Mouse (Mus musculus) liver, embryonic 12.5 days (tissue): ENCODE data around the gene Zfp143. TPM values are rescaled to one million over a fixed set of nuclear protein-coding genes. Genes with fewer than 3 reads are reported as not detected.

Source experiments
- ATAC-seq: fragments of 200-750 bp; cut with Nextera tagmentation; 2 replicates; pipeline ENCODE4 v1.8.0; 2017; ENCODE audit warnings: moderate number of reproducible peaks, mild to moderate bottlenecking, moderate library complexity
- H3K27ac ChIP-seq: fragments of 300-500 bp; sonication (generic); 2 replicates; pipeline ENCODE4 v1.5.1; 2016; ENCODE audit warnings: mild to moderate bottlenecking
- H3K27me3 ChIP-seq: fragments of 300-500 bp; sonication (generic); replicated peaks from 2 replicates; pipeline ENCODE4 v1.6.1; 2016; ENCODE audit warnings: mild to moderate bottlenecking, moderate library complexity
- H3K36me3 ChIP-seq: fragments of 300-500 bp; sonication (generic); 2 replicates; pipeline ENCODE4 v1.6.1; 2016; ENCODE audit warnings: mild to moderate bottlenecking, moderate library complexity
- H3K4me1 ChIP-seq: fragments of 300-500 bp; sonication (generic); 2 replicates; pipeline ENCODE4 v1.6.1; 2016
- H3K4me2 ChIP-seq: fragments of 300-500 bp; sonication (generic); 2 replicates; pipeline ENCODE4 v1.6.1; 2016; ENCODE audit warnings: mild to moderate bottlenecking, moderate library complexity
- H3K4me3 ChIP-seq: fragments of 300-500 bp; sonication (generic); 2 replicates; pipeline ENCODE4 v1.5.1; 2016; ENCODE audit warnings: mild to moderate bottlenecking, moderate library complexity
- H3K9ac ChIP-seq: fragments of 300-500 bp; sonication (generic); 2 replicates; pipeline ENCODE4 v1.6.1; 2016; ENCODE audit warnings: mild to moderate bottlenecking, moderate library complexity
- H3K9me3 ChIP-seq: fragments of 300-500 bp; sonication (generic); replicated peaks from 2 replicates; pipeline ENCODE4 v1.6.1; 2016; ENCODE audit warnings: mild to moderate bottlenecking, moderate library complexity
- WGBS: fragments of 180-500 bp; shearing (Covaris S2); methylation state at CpG from one replicate; pipeline ENCODE4 v1.1.7; 2016; ENCODE audit not compliant: insufficient replicate concordance; 5-methylcytosine and 5-hydroxymethylcytosine counted together
- polyA plus RNA-seq: library from polyadenylated mRNA; unstranded; fragments of >200 nt; fragmentation: Nextera tagmentation; extraction: Ambion mirVana; gene quantifications from 2 replicates; pipeline ENCODE4 v1.2.1, GENCODE M21; 2016

Zfp143 gene
- polyA plus RNA-seq, 1 experiment from 2014 or later = 14.2 TPM

GRCm38 (mm10) chr7:110060106-110060668, 830 bp upstream of the Zfp143 start:
- peak overlapping the region; percentile 84 for H3K4me3 ChIP-seq
- H3K27me3 ChIP-seq = no peaks in the 10 kb centered on the region
- WGBS = 15% methylated on average over 5 of the region's 5 CpGs
- peak overlapping the region; percentile 76 for H3K4me2 ChIP-seq
- H3K9ac ChIP-seq = peak overlapping the region; percentile 93
- no peaks in the 10 kb centered on the region for H3K9me3 ChIP-seq
- ATAC-seq = no peak
- peak overlapping the region; percentile 97 for H3K27ac ChIP-seq
- peaks cover 34% of the 10 kb centered on the region for H3K4me1 ChIP-seq
- peaks cover 48% of the 10 kb centered on the region for H3K36me3 ChIP-seq

DNA sequence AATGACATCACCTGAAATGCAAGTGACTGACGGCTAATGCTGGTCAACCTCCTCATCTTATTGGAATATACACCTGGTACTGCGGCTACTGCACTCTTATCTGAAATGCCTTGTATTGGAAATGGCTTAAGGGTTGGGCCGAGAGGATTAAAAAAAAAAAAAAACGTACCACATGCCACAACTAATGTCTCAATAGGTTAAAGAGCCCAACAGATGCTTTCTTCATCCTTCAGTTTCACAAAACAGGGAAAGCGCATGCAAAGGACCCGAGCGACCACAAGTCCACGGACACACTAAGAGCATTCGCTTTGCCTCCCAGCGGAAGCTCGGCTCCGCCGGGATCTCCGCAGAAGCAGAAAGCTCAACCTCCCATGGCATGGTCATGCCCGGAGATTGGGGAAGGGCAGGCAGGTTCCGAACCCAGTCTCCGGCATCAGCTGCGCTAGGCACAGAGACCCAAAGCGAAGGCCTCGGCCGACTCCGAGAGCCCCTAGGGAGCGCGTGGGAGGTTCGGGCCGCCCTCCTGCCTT, 283 bp upstream of the Zfp143 start:
- H3K27me3 ChIP-seq = no peaks in the 10 kb centered on the region
- peaks cover 37% of the 10 kb centered on the region for H3K4me1 ChIP-seq
- peaks cover 43% of the 10 kb centered on the region for H3K36me3 ChIP-seq
- WGBS = 1% methylated on average over 26 of the region's 26 CpGs
- H3K9me3 ChIP-seq = no peaks in the 10 kb centered on the region
- peak overlapping the region; percentile 76 for H3K4me2 ChIP-seq
- peak; percentile 10; the same call in 1 of the 2 replicates for ATAC-seq
- H3K4me3 ChIP-seq = peak overlapping the region; percentile 84
- peak overlapping the region; percentile 93 for H3K9ac ChIP-seq
- peak overlapping the region; percentile 97 for H3K27ac ChIP-seq

DNA sequence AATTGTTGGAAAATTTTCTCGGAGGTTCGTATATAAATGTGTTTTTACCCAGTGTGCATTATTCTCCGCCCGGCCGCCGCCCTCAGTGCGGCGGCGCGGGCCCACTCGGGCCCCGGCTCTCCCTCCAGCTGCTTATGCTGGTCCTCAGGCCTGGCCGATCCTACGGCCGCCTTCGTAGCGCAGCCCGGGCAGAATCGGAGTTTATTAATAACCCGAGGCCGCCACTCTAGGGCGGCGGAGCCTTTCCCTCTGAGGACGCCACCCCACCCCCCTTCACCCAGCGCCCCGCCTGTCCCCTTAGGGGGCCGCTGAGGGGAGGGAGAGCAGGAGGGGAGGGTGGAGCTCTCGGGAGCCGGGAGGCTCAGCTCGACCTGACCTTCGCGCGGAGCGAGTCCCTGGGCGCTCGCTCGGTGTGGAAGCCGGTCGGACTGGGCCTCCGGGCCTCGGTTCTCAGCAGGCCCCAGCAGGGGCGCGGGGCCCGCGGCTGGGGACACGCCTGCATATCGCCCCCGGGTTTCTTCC, 796 bp downstream of the Zfp143 start:
- 3% methylated on average over 47 of the region's 48 CpGs for WGBS
- peak overlapping the region; percentile 74 for H3K4me2 ChIP-seq
- H3K4me1 ChIP-seq = peaks cover 37% of the 10 kb centered on the region
- peak; percentile 83 for ATAC-seq
- peak overlapping the region; percentile 93 for H3K9ac ChIP-seq
- no peaks in the 10 kb centered on the region for H3K27me3 ChIP-seq
- H3K27ac ChIP-seq = peak overlapping the region; percentile 100
- peaks cover 46% of the 10 kb centered on the region for H3K36me3 ChIP-seq
- H3K4me3 ChIP-seq = peak overlapping the region; percentile 84
- no peaks in the 10 kb centered on the region for H3K9me3 ChIP-seq

- ATAC-seq = no peak
- Histone ChIP-seq H3K27me3 (no peaks in the 10 kb centered on the region), H3K9me3 (no peaks in the 10 kb centered on the region), H3K36me3 (peaks cover 49% of the 10 kb centered on the region), H3K27ac (0 out of 2 replicates have a peak overlapping the region, but pooled peaks have one; percentile 100), H3K9ac (no peak overlapping the region), H3K4me1 (peaks cover 42% of the 10 kb centered on the region), H3K4me2 (peak overlapping the region; percentile 74), H3K4me3 (no peak overlapping the region)
- 92% methylated on average over 9 of the region's 9 CpGs for WGBS
Observed at GRCm38 (mm10) chr7:110063731-110064130, 2.7 kb downstream of the Zfp143 start.

GRCm38 (mm10) chr7:110069070-110069469, 8.1 kb downstream of the Zfp143 start:
- Histone ChIP-seq H3K27ac (no peak overlapping the region), H3K4me1 (peaks cover 16% of the 10 kb centered on the region), H3K9ac (no peak overlapping the region), H3K4me3 (no peak overlapping the region), H3K9me3 (no peaks in the 10 kb centered on the region), H3K27me3 (no peaks in the 10 kb centered on the region), H3K4me2 (no peak overlapping the region), H3K36me3 (peaks cover 80% of the 10 kb centered on the region)
- WGBS = 78% methylated on average over 2 of the region's 2 CpGs
- no peak for ATAC-seq

GRCm38 (mm10) chr7:110078168-110078567, 17.2 kb downstream of the Zfp143 start:
- Histone ChIP-seq H3K27me3 (no peaks in the 10 kb centered on the region), H3K4me1 (no peaks in the 10 kb centered on the region), H3K36me3 (peaks cover 99% of the 10 kb centered on the region), H3K4me2 (no peak overlapping the region), H3K9ac (no peak overlapping the region), H3K9me3 (no peaks in the 10 kb centered on the region), H3K4me3 (no peak overlapping the region), H3K27ac (no peak overlapping the region)
- no peak for ATAC-seq
- 73% methylated on average over 5 of the region's 5 CpGs for WGBS

- Histone ChIP-seq H3K9me3 (no peaks in the 10 kb centered on the region), H3K4me1 (peaks cover 4% of the 10 kb centered on the region; the same call in 1 of the 2 replicates), H3K27ac (no peak overlapping the region), H3K4me2 (no peak overlapping the region), H3K36me3 (peaks cover 99% of the 10 kb centered on the region), H3K9ac (no peak overlapping the region), H3K4me3 (no peak overlapping the region), H3K27me3 (no peaks in the 10 kb centered on the region)
- ATAC-seq = no peak
- WGBS = 64% methylated on average over 13 of the region's 13 CpGs
Observed at GRCm38 (mm10) chr7:110083386-110084165, 22.6 kb downstream of the Zfp143 start.

GRCm38 (mm10) chr7:110085217-110085616, 24.2 kb downstream of the Zfp143 start:
- peaks cover 99% of the 10 kb centered on the region for H3K36me3 ChIP-seq
- 0 out of 2 replicates have a peak, but pooled peaks have one; percentile 30 for ATAC-seq
- no peak overlapping the region for H3K9ac ChIP-seq
- no peak overlapping the region for H3K27ac ChIP-seq
- H3K4me3 ChIP-seq = no peak overlapping the region
- no peaks in the 10 kb centered on the region for H3K27me3 ChIP-seq
- H3K4me2 ChIP-seq = no peak overlapping the region
- H3K9me3 ChIP-seq = no peaks in the 10 kb centered on the region
- peaks cover 4% of the 10 kb centered on the region; the same call in 1 of the 2 replicates for H3K4me1 ChIP-seq

- H3K4me2 ChIP-seq = no peak overlapping the region
- no peaks in the 10 kb centered on the region for H3K27me3 ChIP-seq
- peak; percentile 67 for ATAC-seq
- whole genome bisulfite sequencing = 72% methylated on average over 4 of the region's 4 CpGs
- H3K9ac ChIP-seq = no peak overlapping the region
- no peaks in the 10 kb centered on the region for H3K9me3 ChIP-seq
- H3K36me3 ChIP-seq = peaks cover 98% of the 10 kb centered on the region
- peaks cover 4% of the 10 kb centered on the region; the same call in 1 of the 2 replicates for H3K4me1 ChIP-seq
- H3K27ac ChIP-seq = no peak overlapping the region
- no peak overlapping the region for H3K4me3 ChIP-seq
Observed at GRCm38 (mm10) chr7:110087914-110088313, 26.9 kb downstream of the Zfp143 start.

- 80% methylated on average over 7 of the region's 7 CpGs for WGBS
- H3K36me3 ChIP-seq = peaks cover 99% of the 10 kb centered on the region
Observed at GRCm38 (mm10) chr7:110091670-110092069, 30.7 kb downstream of the Zfp143 start.

DNA sequence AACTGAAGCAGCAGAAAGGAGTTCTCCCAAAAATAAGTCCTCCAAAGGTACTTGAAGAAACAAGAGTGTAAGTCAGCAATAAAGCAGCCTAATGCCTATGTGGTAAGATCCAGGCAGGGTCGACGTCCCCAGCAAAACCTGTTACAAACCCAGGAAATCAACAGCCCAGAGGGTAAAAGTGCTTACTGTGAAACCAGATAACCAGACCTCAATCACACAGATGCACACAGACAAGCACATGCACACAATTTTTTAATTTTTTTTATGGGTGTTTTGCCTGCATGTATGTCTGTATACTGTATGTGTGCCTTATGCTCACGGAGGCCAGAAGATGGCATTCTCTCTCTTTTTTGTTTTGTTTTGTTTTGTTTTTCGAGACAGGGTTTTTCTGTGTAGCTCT, 35.3 kb downstream of the Zfp143 start:
- peak; percentile 20 for ATAC-seq
- 53% methylated on average over 4 of the region's 4 CpGs for WGBS
- no peaks in the 10 kb centered on the region for H3K27me3 ChIP-seq
- H3K27ac ChIP-seq = 0 out of 2 replicates have a peak overlapping the region, but pooled peaks have one; percentile 3
- peaks cover 59% of the 10 kb centered on the region for H3K36me3 ChIP-seq
- no peak overlapping the region for H3K9ac ChIP-seq
- H3K9me3 ChIP-seq = no peaks in the 10 kb centered on the region
- H3K4me3 ChIP-seq = no peak overlapping the region
- no peak overlapping the region for H3K4me2 ChIP-seq
- H3K4me1 ChIP-seq = peaks cover 19% of the 10 kb centered on the region; the same call in 1 of the 2 replicates

More at GRCm38 (mm10) chr7:110091670-110092069, 30.7 kb downstream of the Zfp143 start:
- Histone ChIP-seq H3K4me1 (peaks cover 13% of the 10 kb centered on the region), H3K27ac (no peak overlapping the region), H3K4me3 (no peak overlapping the region), H3K27me3 (no peaks in the 10 kb centered on the region), H3K9ac (no peak overlapping the region), H3K4me2 (no peak overlapping the region), H3K9me3 (no peaks in the 10 kb centered on the region)
- no peak for ATAC-seq
